Mouse (Mus musculus) heart, embryonic 16.5 days (tissue): Measurements from ENCODE around the gene Gm28553. TPM values are rescaled to one million over a fixed set of nuclear protein-coding genes. Genes with fewer than 3 reads are reported as not detected.
"Not testable (repeated sequence)": the region's sequence is repeated elsewhere in the genome, so short reads cannot be mapped to it uniquely, and the experiment has no call there.

Source experiments
- ATAC-seq: fragments of 200-750 bp; cut with Nextera tagmentation; replicated peaks from 2 replicates; pipeline ENCODE4 v1.8.0; 2017; ENCODE audit warnings: moderate number of reproducible peaks; ENCODE audit not compliant: insufficient read depth, low FRiP score; ENCODE audit errors: extremely low read depth
- H3K27ac ChIP-seq: fragments of 300-500 bp; sonication (generic); 2 replicates; pipeline ENCODE4 v1.5.1; 2014; ENCODE audit warnings: mild to moderate bottlenecking, low read length, control low read depth, moderate library complexity
- H3K27me3 ChIP-seq: fragments of 300-500 bp; sonication (generic); 2 replicates; pipeline ENCODE4 v1.6.1; 2014; ENCODE audit warnings: low read length, mixed read lengths; ENCODE audit not compliant: control insufficient read depth, insufficient read depth
- H3K36me3 ChIP-seq: fragments of 300-500 bp; sonication (generic); 2 replicates; pipeline ENCODE4 v1.6.1; 2014; ENCODE audit not compliant: control insufficient read depth, insufficient read depth
- H3K4me1 ChIP-seq: fragments of 300-500 bp; sonication (generic); 2 replicates; pipeline ENCODE4 v1.6.1; 2014; ENCODE audit warnings: low read length, mixed read lengths; ENCODE audit not compliant: control insufficient read depth, insufficient read depth
- H3K4me2 ChIP-seq: fragments of 300-500 bp; sonication (generic); 2 replicates; pipeline ENCODE4 v1.6.1; 2014; ENCODE audit warnings: low read depth, mild to moderate bottlenecking, control low read depth, low read length
- H3K4me3 ChIP-seq: fragments of 300-500 bp; sonication (generic); 2 replicates; pipeline ENCODE4 v1.5.1; 2014; ENCODE audit warnings: mild to moderate bottlenecking, control low read depth, low read length
- H3K9ac ChIP-seq: fragments of 300-500 bp; sonication (generic); 2 replicates; pipeline ENCODE4 v1.6.1; 2014; ENCODE audit warnings: low read length, control low read depth
- H3K9me3 ChIP-seq: fragments of 300-500 bp; sonication (generic); replicated peaks from 2 replicates; pipeline ENCODE4 v1.6.1; 2016; ENCODE audit warnings: low read length; ENCODE audit not compliant: control insufficient read depth
- WGBS: fragments of 180-500 bp; shearing (Covaris S2); extraction: QIAGEN DNeasy Blood & Tissue Kit; methylation state at CpG from one replicate; pipeline ENCODE4 v1.1.7; 2014; 5-methylcytosine and 5-hydroxymethylcytosine counted together
- polyA plus RNA-seq: library from polyadenylated mRNA; unstranded; fragments of >200 nt; fragmentation: Nextera tagmentation; extraction: Ambion mirVana; gene quantifications from 2 replicates; pipeline ENCODE4 v1.2.1, GENCODE M21; 2015

Gm28553 gene
- not detected in 2 replicates for polyA plus RNA-seq

DNA sequence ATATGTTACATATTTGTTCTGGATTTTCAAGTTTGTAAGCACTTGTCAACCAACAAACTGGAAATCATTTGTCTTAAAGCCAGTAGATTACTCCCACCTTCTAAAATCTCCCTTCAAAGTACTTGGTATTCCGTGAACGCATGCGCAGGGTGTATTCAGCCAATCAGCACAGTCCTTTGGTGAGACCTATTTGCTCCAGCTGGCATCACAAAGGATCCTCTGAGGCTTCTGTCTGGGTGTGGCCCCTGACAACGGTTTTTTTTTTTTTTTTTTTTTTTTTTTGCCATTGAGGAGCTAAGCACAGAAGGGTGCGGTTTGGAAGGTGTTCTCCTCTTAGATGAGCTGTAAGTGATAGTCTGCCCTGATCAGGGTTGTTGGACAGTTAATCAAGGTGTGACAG is at the start of gene Gm28553:
Gm28553 (plus strand) TSS at position 301 of the 400 bp plus-strand sequence.
- WGBS, result no CpG with 5 or more reads among the region's 5 CpGs
- not testable (repeated sequence) for ATAC-seq, H3K9me3 ChIP-seq, H3K4me2 ChIP-seq, H3K27me3 ChIP-seq, H3K27ac ChIP-seq, H3K9ac ChIP-seq, H3K4me3 ChIP-seq, H3K4me1 ChIP-seq, H3K36me3 ChIP-seq
